In the genomic region with DNA sequence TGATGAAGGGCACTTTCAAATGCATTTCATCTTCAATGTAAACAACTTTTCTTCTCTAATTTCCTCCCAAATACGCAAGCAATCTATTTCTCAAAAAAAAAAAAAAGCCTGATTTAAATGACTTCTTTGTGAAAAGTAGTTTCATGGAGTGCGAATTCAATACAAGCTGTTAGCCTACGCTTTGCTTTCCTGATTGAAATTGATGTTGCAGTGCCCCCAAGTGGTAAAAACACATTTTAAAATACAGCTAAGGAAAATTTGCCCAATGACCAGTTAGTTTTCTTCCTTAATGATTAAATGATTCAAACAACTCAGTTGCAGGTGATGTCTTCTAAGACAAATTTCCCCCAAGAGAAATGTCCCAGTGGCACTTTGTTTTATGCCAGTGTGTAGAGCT, we compare ENCODE assay signal across 10 mouse cellular contexts. TPM values are rescaled to one million over a fixed set of nuclear protein-coding genes. Genes with fewer than 3 reads are reported as not detected.
A peak's percentile ranks its signal among the peaks of the same experiment; 100 is the strongest.
DNase-seq lines count a peak whose midpoint lies in the region; ATAC-seq lines count a peak whose summit lies in the region.
"Had no signal": no experiment of that assay in that cellular context is flagged by ENCODE, and none has a peak within 500 bp of the region (broad histone marks: within the 10 kb centered on the region; RNA-seq: fewer than 3 reads in every experiment).

No protein-coding gene starts in this region.

- H3K27me3 ChIP-seq in heart, embryonic 10.5 days (ENCODE audit: insufficient read depth, poor library complexity, severe bottlenecking): no peaks in the 10 kb centered on the region
- no peaks in the 10 kb centered on the region for H3K27me3 ChIP-seq in midbrain, embryonic 11.5 days (ENCODE audit: control insufficient read depth, insufficient read depth, low read length)
- no peaks in the 10 kb centered on the region for H3K27me3 ChIP-seq in midbrain, embryonic 10.5 days (ENCODE audit: low read depth, poor library complexity, severe bottlenecking)

- H3K4me2 ChIP-seq in midbrain, embryonic 11.5 days: no peak overlapping the region

- WGBS in heart, embryonic 10.5 days: 41% methylated on average over 3 of the region's 3 CpGs
- WGBS in midbrain, embryonic 11.5 days: 40% methylated on average over 3 of the region's 3 CpGs
- WGBS in midbrain, embryonic 10.5 days: 41% methylated on average over 3 of the region's 3 CpGs

- intact Hi-C loops in heart, postnatal 10 days (cut with DNase I): loop anchor here (5.0 kb wide), 1 partner anchor 1151 kb away; no protein-coding TSS in a partner anchor

- H3K9me3 ChIP-seq in heart, embryonic 10.5 days: no peaks in the 10 kb centered on the region
- H3K9me3 ChIP-seq in midbrain, embryonic 11.5 days (ENCODE audit: control insufficient read depth, low read length): no peaks in the 10 kb centered on the region
- H3K9me3 ChIP-seq in midbrain, embryonic 10.5 days (replicated peaks): no peaks in the 10 kb centered on the region

- DNase-seq in heart, postnatal 10 days: peak; percentile 16 to 46
- DNase-seq in heart, embryonic 10.5 days (ENCODE audit: low spot score): no peak
- peak; percentile 88 for DNase-seq in midbrain, embryonic 11.5 days (ENCODE audit: low spot score, missing footprints)
- DNase-seq in midbrain, embryonic 10.5 days (ENCODE audit: low spot score): no peak
- DNase-seq in adipocyte (ENCODE audit: low spot score): peak; percentile 63
- peak; percentile 42 for DNase-seq in retina, postnatal 1 day
- no peak for DNase-seq in spleen, postnatal 14 days (ENCODE audit: low spot score in 2 of 2)
- no peak for DNase-seq in ovary, adult 18-20 months (ENCODE audit: low spot score)

- no peak overlapping the region for H3K4me3 ChIP-seq in heart, embryonic 10.5 days
- H3K4me3 ChIP-seq in midbrain, embryonic 11.5 days (ENCODE audit: low read depth, low read length): no peak overlapping the region
- H3K4me3 ChIP-seq in midbrain, embryonic 10.5 days: no peak overlapping the region

- no peak for ATAC-seq in midbrain, embryonic 11.5 days (ENCODE audit: low FRiP score)

- no peaks in the 10 kb centered on the region for H3K4me1 ChIP-seq in heart, embryonic 10.5 days
- H3K4me1 ChIP-seq in midbrain, embryonic 11.5 days (ENCODE audit: control insufficient read depth, insufficient read depth, low read length): no peaks in the 10 kb centered on the region
- no peaks in the 10 kb centered on the region for H3K4me1 ChIP-seq in midbrain, embryonic 10.5 days

- H3K36me3 ChIP-seq in heart, embryonic 10.5 days: 0 out of 2 replicates have a peak, but pooled peaks cover 5% of the 10 kb centered on the region
- H3K36me3 ChIP-seq in midbrain, embryonic 11.5 days (ENCODE audit: control insufficient read depth, insufficient read depth, low read length): no peaks in the 10 kb centered on the region
- 0 out of 2 replicates have a peak, but pooled peaks cover 3% of the 10 kb centered on the region for H3K36me3 ChIP-seq in midbrain, embryonic 10.5 days

- H3K9ac ChIP-seq in midbrain, embryonic 11.5 days (ENCODE audit: low read length): no peak overlapping the region

- H3K27ac ChIP-seq in heart, embryonic 10.5 days: no peak overlapping the region
- no peak overlapping the region for H3K27ac ChIP-seq in midbrain, embryonic 11.5 days (ENCODE audit: low read depth, low read length)
- H3K27ac ChIP-seq in midbrain, embryonic 10.5 days (replicated peaks): no peak overlapping the region

RNA-seq across cellular contexts. Expression of gene Apool, which starts 37.3 kb away (rescaled TPM):
- total RNA-seq in heart, postnatal 10 days (2021): 10 to 100 TPM; 64.1 to 69.3 TPM
- 65.9 and 69.9 TPM in 2 replicates for polyA plus RNA-seq in heart, embryonic 10.5 days (2016; fragmentation: Nextera tagmentation; extraction: Ambion mirVana)
- polyA plus RNA-seq in midbrain, embryonic 11.5 days (2014; fragmentation: Nextera tagmentation; extraction: Ambion mirVana): 74.2 and 81.4 TPM in 2 replicates
- 73.8 TPM in 2 replicates for polyA plus RNA-seq in midbrain, embryonic 10.5 days (2016; fragmentation: Nextera tagmentation; extraction: Ambion mirVana)

RNA-seq across cellular contexts. Expression of gene Satl1, which starts 58.2 kb away (rescaled TPM):
- not detected for total RNA-seq in heart, postnatal 10 days (2021)
- not detected in 2 replicates for polyA plus RNA-seq in heart, embryonic 10.5 days (2016; fragmentation: Nextera tagmentation; extraction: Ambion mirVana)
- polyA plus RNA-seq in midbrain, embryonic 11.5 days (2014; fragmentation: Nextera tagmentation; extraction: Ambion mirVana): not detected in 2 replicates
- not detected in 2 replicates for polyA plus RNA-seq in midbrain, embryonic 10.5 days (2016; fragmentation: Nextera tagmentation; extraction: Ambion mirVana)
- total RNA-seq: layer of hippocampus, adult 18-20 months; neutrophil, adult 5-6 weeks had no signal

Comparison
In these comparisons a context has a peak if more than half of its experiments do, and no peak if none do; other contexts are left out.
1. DNase-seq: peak in heart, postnatal 10 days (2 of 2), midbrain, embryonic 11.5 days (single experiment), adipocyte (single experiment) and retina, postnatal 1 day (single experiment); none in heart, embryonic 10.5 days (single experiment), midbrain, embryonic 10.5 days (single experiment), spleen, postnatal 14 days (0 of 2) and ovary, adult 18-20 months (single experiment).